Mouse (Mus musculus) mature B cell (primary cell): ENCODE measurements around the gene D230025D16Rik.

ENCODE experiments used
- in situ Hi-C: fragments of 300-500 bp; cut with MboI; formaldehyde crosslinking; loops from 2 replicates; pipeline ENCODE4 v1.14.3; 2019

D230025D16Rik gene

DNA sequence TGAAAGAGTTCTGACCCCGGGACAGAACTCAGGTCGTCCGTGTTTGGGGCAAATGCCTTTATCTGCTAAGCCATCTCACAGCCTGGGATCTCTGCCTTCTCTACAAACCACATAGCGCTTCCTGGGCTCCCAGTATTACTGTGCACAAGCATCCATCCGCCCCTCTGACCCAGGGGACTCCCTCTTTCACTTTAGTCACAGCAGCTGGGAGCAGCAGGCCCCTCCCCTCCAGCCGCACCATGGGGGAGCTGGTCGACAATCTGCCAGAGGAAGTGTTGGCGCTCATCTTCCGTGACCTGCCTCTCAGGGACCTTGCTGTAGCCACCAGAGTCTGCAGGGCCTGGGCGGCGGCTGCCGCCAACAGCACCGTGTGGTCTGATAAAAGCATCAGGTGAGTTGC, 41.8 kb downstream of the D230025D16Rik start:
- in situ Hi-C loops = loop anchor here (25.0 kb wide), 1 partner anchor 629 kb away; the partner anchor contains the start of genes Ciao2b and Rrad

GRCm38 (mm10) chr8:105268342-105269074, 43.6 kb downstream of the D230025D16Rik start:
- in situ Hi-C loops = loop anchor here (25.0 kb wide), 1 partner anchor 631 kb away; the partner anchor contains the start of genes Ciao2b and Rrad

DNA sequence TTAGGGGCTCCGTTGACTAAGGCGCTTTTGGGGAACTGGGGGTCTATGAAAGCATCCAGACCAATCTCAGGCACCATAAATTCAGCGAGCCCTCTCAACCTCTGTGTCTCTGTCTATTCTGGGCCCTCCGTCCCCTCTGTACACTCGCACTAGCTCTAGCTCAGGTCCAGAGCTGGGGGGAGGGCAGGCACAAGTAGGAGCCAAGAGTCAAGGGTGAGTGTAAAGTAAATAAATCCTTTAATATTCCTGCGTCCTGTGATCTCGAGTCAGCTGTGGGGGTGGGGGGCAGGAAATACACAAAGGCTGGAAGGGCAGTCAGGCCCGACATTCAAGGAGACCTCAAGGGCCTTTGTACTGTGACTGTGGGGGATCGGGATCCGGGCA, 44.1 kb downstream of the D230025D16Rik start:
- in situ Hi-C loops = loop anchor here (25.0 kb wide), 1 partner anchor 632 kb away; the partner anchor contains the start of genes Ciao2b and Rrad

DNA sequence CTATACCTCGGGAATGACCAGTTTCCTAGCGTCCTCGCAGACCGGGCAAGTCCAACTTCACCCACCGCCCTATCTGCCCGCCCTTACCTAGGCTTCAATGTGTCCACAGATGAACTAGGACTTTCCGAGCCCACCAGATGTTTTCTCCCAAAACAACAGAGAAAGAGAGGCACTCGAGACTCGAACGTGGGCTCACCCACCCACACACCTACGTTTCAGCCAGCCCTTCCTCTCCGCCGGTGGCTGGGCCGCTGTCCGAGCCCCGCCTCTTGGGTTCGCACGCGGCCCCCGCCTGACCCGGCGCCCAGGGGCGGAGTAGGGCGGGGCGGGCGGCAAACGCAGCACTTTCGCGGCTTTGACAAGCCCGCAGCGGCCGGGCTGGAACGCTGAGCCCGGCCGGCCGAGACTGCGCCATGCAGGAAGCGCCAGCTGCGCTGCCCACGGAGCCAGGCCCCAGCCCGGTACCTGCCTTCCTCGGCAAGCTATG, 44.6 kb downstream of the D230025D16Rik start, which contains the start of gene Hsf4:
Gene Hsf4 (plus strand): TSS at position 341 of the 487 bp plus-strand sequence.
- in situ Hi-C loops = loop anchor here (25.0 kb wide), 1 partner anchor 632 kb away; the partner anchor contains the start of genes Ciao2b and Rrad

- in situ Hi-C loops = loop anchor here (25.0 kb wide), 1 partner anchor 633 kb away; the partner anchor contains the start of genes Ciao2b and Rrad
These were observed 45.4 kb downstream of the D230025D16Rik start for GRCm38 (mm10) chr8:105270101-105270915.

- in situ Hi-C loops = loop anchor here (25.0 kb wide), 1 partner anchor 634 kb away; the partner anchor contains the start of genes Ciao2b and Rrad
These were observed 45.9 kb downstream of the D230025D16Rik start for GRCm38 (mm10) chr8:105270916-105271186.

GRCm38 (mm10) chr8:105275387-105275786, 50.4 kb downstream of the D230025D16Rik start:
- in situ Hi-C loops = no loop called here

DNA sequence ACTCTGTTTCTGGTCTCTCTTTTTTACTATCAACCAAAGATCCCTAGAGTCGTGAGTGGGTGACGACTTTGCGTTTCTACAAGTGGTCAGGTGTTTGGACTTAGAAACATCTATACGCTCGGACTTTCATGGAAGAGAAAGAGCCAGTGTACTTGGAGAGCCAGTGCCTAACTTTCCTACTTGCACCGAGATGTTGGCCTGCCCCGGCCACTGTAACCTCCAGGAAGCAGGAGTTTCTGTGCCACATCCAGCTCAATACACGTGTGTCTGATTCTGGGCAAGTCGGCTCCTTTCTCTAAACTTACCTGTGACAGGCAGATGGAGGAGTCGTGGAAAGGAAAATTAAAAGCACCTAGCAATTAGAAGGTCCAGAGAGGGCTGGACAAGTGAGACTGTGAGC, 50.9 kb downstream of the D230025D16Rik start, which contains the start of gene Nol3:
Gene Nol3 (plus strand): TSS at position 301 of the 400 bp plus-strand sequence.
- in situ Hi-C loops = no loop called here

- in situ Hi-C loops = no loop called here
These were observed 51.6 kb downstream of the D230025D16Rik start for GRCm38 (mm10) chr8:105276292-105277120.

GRCm38 (mm10) chr8:105278911-105279334, 54.0 kb downstream of the D230025D16Rik start:
- in situ Hi-C loops = no loop called here

- in situ Hi-C loops = no loop called here
These were observed 55.6 kb downstream of the D230025D16Rik start for GRCm38 (mm10) chr8:105280567-105280966.

DNA sequence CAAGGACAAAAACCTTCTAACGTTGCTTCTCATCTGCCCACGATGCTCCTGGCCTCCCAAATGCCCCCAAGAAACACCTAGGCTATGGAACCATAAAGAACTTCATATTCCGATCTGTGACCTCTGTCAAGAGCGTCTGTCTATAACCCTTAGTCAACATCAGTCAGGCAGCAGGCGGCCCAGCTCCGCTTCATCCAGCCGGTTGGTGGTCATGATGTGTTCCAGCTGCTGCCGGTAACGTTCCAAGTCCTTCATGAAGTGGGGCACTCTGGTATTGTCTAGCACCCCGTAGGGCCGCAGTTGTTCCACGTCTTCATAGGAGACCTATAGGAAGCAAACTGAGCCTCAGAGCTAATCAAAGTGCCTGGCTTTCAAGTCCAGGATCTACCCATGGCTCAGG, 56.9 kb downstream of the D230025D16Rik start:
- in situ Hi-C loops = no loop called here

GRCm38 (mm10) chr8:105282239-105282638, 57.3 kb downstream of the D230025D16Rik start:
- in situ Hi-C loops = no loop called here

- in situ Hi-C loops = no loop called here
These were observed 58.1 kb downstream of the D230025D16Rik start for GRCm38 (mm10) chr8:105283074-105283473.

GRCm38 (mm10) chr8:105285514-105285913, 60.6 kb downstream of the D230025D16Rik start:
- in situ Hi-C loops = no loop called here

DNA sequence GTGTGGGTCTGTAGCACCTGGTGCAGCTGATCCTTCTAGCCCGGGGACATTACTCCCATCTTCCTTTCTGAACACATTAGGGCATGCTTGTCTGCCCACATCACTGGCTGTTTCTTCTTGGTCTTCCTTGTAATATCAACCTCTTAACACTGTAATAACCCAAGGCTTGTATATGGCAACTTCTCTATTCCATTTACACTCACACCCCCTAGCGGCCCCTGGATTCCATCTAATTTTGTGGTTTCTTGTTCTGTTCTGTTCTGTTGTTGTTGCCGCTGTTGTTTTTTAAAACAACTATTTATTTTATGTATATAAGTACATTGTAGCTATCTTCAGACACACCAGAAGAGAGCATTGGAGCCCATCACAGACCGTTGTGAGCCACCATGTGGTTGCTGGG, 62.0 kb downstream of the D230025D16Rik start:
- in situ Hi-C loops = no loop called here

GRCm38 (mm10) chr8:105288231-105288630, 63.3 kb downstream of the D230025D16Rik start:
- in situ Hi-C loops = no loop called here

GRCm38 (mm10) chr8:105288958-105289732, 64.2 kb downstream of the D230025D16Rik start:
- in situ Hi-C loops = no loop called here

GRCm38 (mm10) chr8:105289805-105290460, 65.0 kb downstream of the D230025D16Rik start, which contains the start of gene 4931428F04Rik:
4931428F04Rik (minus strand) TSS chr8:105289864.
- in situ Hi-C loops = no loop called here
